Mouse (Mus musculus) kidney, adult 2 months (tissue): ENCODE results near the gene Srebf2. TPM values are rescaled to one million over a fixed set of nuclear protein-coding genes. Genes with fewer than 3 reads are reported as not detected.

Experiments used
- DNase-seq: peaks from one replicate; pipeline ENCODE4 v3.0.0; 2021
- H3K27ac ChIP-seq: fragments of 200-500 bp; 2 replicates; pipeline ENCODE4 v1.5.1; 2012; ENCODE audit warnings: low read depth, low read length, control low read depth, inconsistent platforms; ENCODE audit not compliant: insufficient read depth
- H3K27me3 ChIP-seq: fragments of 200-500 bp; replicated peaks from 2 replicates; pipeline ENCODE4 v1.6.1; 2012; ENCODE audit warnings: mild to moderate bottlenecking, moderate library complexity, low read length, inconsistent platforms; ENCODE audit not compliant: control insufficient read depth, insufficient read depth
- H3K36me3 ChIP-seq: fragments of 200-500 bp; 2 replicates; pipeline ENCODE4 v1.6.1; 2012; ENCODE audit warnings: mild to moderate bottlenecking, moderate library complexity, low read length, inconsistent platforms; ENCODE audit not compliant: control insufficient read depth, insufficient read depth
- H3K4me1 ChIP-seq: fragments of 200-500 bp; 2 replicates; pipeline ENCODE4 v1.6.1; 2011; ENCODE audit warnings: low read length; ENCODE audit not compliant: control insufficient read depth, insufficient read depth
- H3K4me3 ChIP-seq: fragments of 200-500 bp; 2 replicates; pipeline ENCODE4 v1.5.1; 2011; ENCODE audit warnings: mild to moderate bottlenecking, low read depth, low read length, control low read depth; ENCODE audit not compliant: insufficient read depth
- CTCF ChIP-seq: fragments of 200-500 bp; conservative IDR thresholded peaks from 2 replicates; pipeline ENCODE4 v1.5.1; 2011; ENCODE audit warnings: low read depth, mild to moderate bottlenecking, control low read depth, low read length, moderate library complexity, mixed read lengths; ENCODE audit not compliant: insufficient read depth, insufficient read length
- POLR2A ChIP-seq: fragments of 200-500 bp; IDR thresholded peaks from one replicate; pipeline ENCODE4 v1.6.1; 2011; ENCODE audit warnings: low read depth, low read length, control low read depth
- WGBS: fragments of 180-500 bp; shearing (Covaris S2); methylation state at CpG from one replicate; pipeline ENCODE4 v1.1.7; 2018; 5-methylcytosine and 5-hydroxymethylcytosine counted together
- polyA plus RNA-seq: library from polyadenylated mRNA; depleted of rRNA; stranded (reverse); fragments of >200 nt; gene quantifications from 2 replicates; pipeline ENCODE4 v1.2.3, GENCODE M21; 2012

The Srebf2 gene
- polyA plus RNA-seq, 1 experiment: 102 TPM

- Histone ChIP-seq H3K4me3 (no peak overlapping the region), H3K27ac (no peak overlapping the region), H3K27me3 (no peaks in the 10 kb centered on the region), H3K36me3 (no peaks in the 10 kb centered on the region), H3K4me1 (no peaks in the 10 kb centered on the region)
- 73% methylated on average over 26 of the region's 26 CpGs for WGBS
- no peak for DNase-seq
- no peak for TF ChIP-seq POLR2A
- no peak for TF ChIP-seq CTCF
These were observed 72.0 kb downstream of the Srebf2 start for GRCm38 (mm10) chr15:82218778-82219666.

- Histone ChIP-seq H3K4me1 (no peaks in the 10 kb centered on the region), H3K27ac (no peak overlapping the region), H3K36me3 (no peaks in the 10 kb centered on the region), H3K4me3 (no peak overlapping the region), H3K27me3 (no peaks in the 10 kb centered on the region)
- no peak for DNase-seq
- TF ChIP-seq CTCF (no peak), POLR2A (no peak)
- 81% methylated on average over 11 of the region's 12 CpGs for WGBS
These were observed 73.2 kb downstream of the Srebf2 start for GRCm38 (mm10) chr15:82220003-82220675.

GRCm38 (mm10) chr15:82221104-82221860, 74.3 kb downstream of the Srebf2 start:
- TF ChIP-seq POLR2A: no peak
- no peak; the same call in 1 of the 2 replicates for TF ChIP-seq CTCF

GRCm38 (mm10) chr15:82223251-82223650, 76.3 kb downstream of the Srebf2 start:
- 56% methylated on average over 7 of the region's 7 CpGs for WGBS
- Histone ChIP-seq H3K4me1 (no peaks in the 10 kb centered on the region), H3K4me3 (no peak overlapping the region), H3K27me3 (no peaks in the 10 kb centered on the region), H3K27ac (no peak overlapping the region), H3K36me3 (no peaks in the 10 kb centered on the region)
- no peak for DNase-seq
- TF ChIP-seq CTCF: no peak
- no peak for TF ChIP-seq POLR2A

More at GRCm38 (mm10) chr15:82221104-82221860, 74.3 kb downstream of the Srebf2 start:
- DNase-seq: no peak
- Histone ChIP-seq H3K4me3 (no peak overlapping the region), H3K4me1 (no peaks in the 10 kb centered on the region), H3K27ac (no peak overlapping the region), H3K36me3 (no peaks in the 10 kb centered on the region), H3K27me3 (no peaks in the 10 kb centered on the region)
- 76% methylated on average over 14 of the region's 14 CpGs for WGBS

GRCm38 (mm10) chr15:82223657-82224601, 76.9 kb downstream of the Srebf2 start, which contains the start of gene Tnfrsf13c:
Tnfrsf13c (minus strand) TSS chr15:82224369.
- TF ChIP-seq POLR2A (no peak), CTCF (no peak)
- Histone ChIP-seq H3K27me3 (no peaks in the 10 kb centered on the region), H3K4me1 (no peaks in the 10 kb centered on the region), H3K4me3 (peak within 1 kb of the TSS; percentile 18; the same call in 1 of the 2 replicates), H3K27ac (no peak within 1 kb of the TSS), H3K36me3 (no peaks in the 10 kb centered on the region)
- DNase-seq: no peak
- 3% methylated on average over 43 of the region's 44 CpGs for WGBS

- H3K4me3 ChIP-seq: no peak overlapping the region
These were observed 77.7 kb downstream of the Srebf2 start for GRCm38 (mm10) chr15:82224602-82225215.

More at GRCm38 (mm10) chr15:82224602-82225215, 77.7 kb downstream of the Srebf2 start:
- WGBS: 54% methylated on average over 7 of the region's 7 CpGs
- Histone ChIP-seq H3K27me3 (no peaks in the 10 kb centered on the region), H3K27ac (no peak overlapping the region), H3K36me3 (no peaks in the 10 kb centered on the region), H3K4me1 (no peaks in the 10 kb centered on the region)
- no peak for TF ChIP-seq POLR2A
- no peak for TF ChIP-seq CTCF
- no peak for DNase-seq
